Mouse (Mus musculus) liver, postnatal 0 days (tissue): Measurements from ENCODE around the gene Epn2. TPM values are rescaled to one million over a fixed set of nuclear protein-coding genes. Genes with fewer than 3 reads are reported as not detected.
A peak's percentile ranks its signal among the peaks of the same experiment; 100 is the strongest.

ENCODE experiments used
- ATAC-seq: fragments of 200-750 bp; cut with Nextera tagmentation; 2 replicates; pipeline ENCODE4 v1.8.0; 2017; ENCODE audit warnings: mild to moderate bottlenecking, moderate library complexity
- DNase-seq: peaks from one replicate; pipeline ENCODE4 v3.0.0-alpha.2; 2016
- H3K27ac ChIP-seq: fragments of 300-500 bp; sonication (generic); 2 replicates; pipeline ENCODE4 v1.5.1; 2014; ENCODE audit warnings: antibody characterized with exemption, moderate library complexity, mild to moderate bottlenecking, low read depth
- H3K27me3 ChIP-seq: fragments of 300-500 bp; sonication (generic); 2 replicates; pipeline ENCODE4 v1.6.1; 2014; ENCODE audit warnings: low read length, control low read depth, mixed read lengths; ENCODE audit not compliant: insufficient read depth
- H3K36me3 ChIP-seq: fragments of 300-500 bp; sonication (generic); replicated peaks from 2 replicates; pipeline ENCODE4 v1.6.1; 2014; ENCODE audit warnings: mild to moderate bottlenecking, control low read depth, low read length, moderate library complexity, mixed read lengths; ENCODE audit not compliant: insufficient read depth
- H3K4me1 ChIP-seq: fragments of 300-500 bp; sonication (generic); 2 replicates; pipeline ENCODE4 v1.6.1; 2014; ENCODE audit warnings: antibody characterized with exemption, mild to moderate bottlenecking, control low read depth; ENCODE audit not compliant: insufficient read depth
- H3K4me2 ChIP-seq: fragments of 300-500 bp; sonication (generic); 2 replicates; pipeline ENCODE4 v1.6.1; 2014; ENCODE audit warnings: low read depth, mild to moderate bottlenecking, low read length, moderate library complexity, mixed read lengths
- H3K4me3 ChIP-seq: fragments of 300-500 bp; sonication (generic); 2 replicates; pipeline ENCODE4 v1.5.1; 2014; ENCODE audit warnings: low read depth, low read length
- H3K9ac ChIP-seq: fragments of 300-500 bp; sonication (generic); replicated peaks from 2 replicates; pipeline ENCODE4 v1.6.1; 2014; ENCODE audit warnings: mild to moderate bottlenecking, moderate library complexity
- H3K9me3 ChIP-seq: fragments of 300-500 bp; sonication (generic); 2 replicates; pipeline ENCODE4 v1.6.1; 2016; ENCODE audit warnings: mild to moderate bottlenecking, control low read depth, low read length, mixed read lengths
- CTCF ChIP-seq: sonication (generic); IDR thresholded peaks from 2 replicates; pipeline ENCODE4 v1.5.1; 2016; ENCODE audit warnings: antibody characterized with exemption, low read depth
- EP300 ChIP-seq: IDR thresholded peaks from 2 replicates; pipeline ENCODE4 v1.6.1; 2016; ENCODE audit warnings: antibody characterized with exemption, low read depth, mild to moderate bottlenecking
- WGBS: fragments of 180-500 bp; shearing (Covaris S2); extraction: QIAGEN DNeasy Blood & Tissue Kit; methylation state at CpG from one replicate; pipeline ENCODE4 v1.1.7; 2014; ENCODE audit not compliant: insufficient replicate concordance; 5-methylcytosine and 5-hydroxymethylcytosine counted together
- polyA plus RNA-seq: library from polyadenylated mRNA; unstranded; fragments of >200 nt; fragmentation: Nextera tagmentation; extraction: Ambion mirVana; gene quantifications from 2 replicates; pipeline ENCODE4 v1.2.1, GENCODE M21; 2015

Gene Epn2
- polyA plus RNA-seq, 1 experiment from 2014 or later = 3.1 TPM

- peak overlapping the region; percentile 52 for H3K4me2 ChIP-seq
- WGBS = 13% methylated on average over 6 of the region's 6 CpGs
- peaks cover 34% of the 10 kb centered on the region for H3K27me3 ChIP-seq
- DNase-seq (no peak), ATAC-seq (no peak)
- H3K36me3 ChIP-seq = no peaks in the 10 kb centered on the region
- H3K4me3 ChIP-seq = peak overlapping the region; percentile 19; the same call in 1 of the 2 replicates
- H3K4me1 ChIP-seq = peaks cover 6% of the 10 kb centered on the region; the same call in 1 of the 2 replicates
- no peak overlapping the region for H3K9ac ChIP-seq
- H3K27ac ChIP-seq = no peak overlapping the region
- no peak for TF ChIP-seq EP300
- no peak for TF ChIP-seq CTCF
- peaks cover 9% of the 10 kb centered on the region; the same call in 1 of the 2 replicates for H3K9me3 ChIP-seq
Observed at GRCm38 (mm10) chr11:61619356-61619755, 39.9 kb upstream of the Epn2 start.

DNA sequence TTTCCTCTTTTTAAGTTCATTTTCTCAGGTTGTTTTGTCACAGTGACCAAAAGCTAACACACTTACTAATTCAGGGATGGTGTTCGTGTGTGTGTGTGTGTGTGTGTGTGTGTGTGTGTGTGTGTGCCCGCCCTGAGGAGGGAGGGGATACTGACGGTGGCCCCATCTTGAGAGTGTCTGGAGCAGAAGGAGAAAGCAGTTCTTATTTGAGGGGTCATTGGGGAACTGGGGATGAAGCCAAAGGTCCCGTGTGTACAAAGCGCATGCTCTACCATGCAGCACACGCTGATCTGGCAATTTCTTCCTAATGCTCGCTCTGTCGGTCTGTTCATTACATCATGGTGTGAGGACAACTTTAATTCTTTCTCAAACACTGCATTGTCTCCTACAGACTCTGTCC lies 39.1 kb upstream of the Epn2 start:
- TF ChIP-seq CTCF (no peak), EP300 (no peak)
- H3K4me1 ChIP-seq = peaks cover 6% of the 10 kb centered on the region; the same call in 1 of the 2 replicates
- H3K9ac ChIP-seq = no peak overlapping the region
- no peak overlapping the region for H3K27ac ChIP-seq
- H3K4me3 ChIP-seq = no peak overlapping the region
- WGBS = 76% methylated on average over 8 of the region's 8 CpGs
- no peak overlapping the region for H3K4me2 ChIP-seq
- H3K36me3 ChIP-seq = no peaks in the 10 kb centered on the region
- H3K27me3 ChIP-seq = peaks cover 34% of the 10 kb centered on the region
- ATAC-seq = no peak
- DNase-seq = no peak
- peaks cover 6% of the 10 kb centered on the region; the same call in 1 of the 2 replicates for H3K9me3 ChIP-seq

DNA sequence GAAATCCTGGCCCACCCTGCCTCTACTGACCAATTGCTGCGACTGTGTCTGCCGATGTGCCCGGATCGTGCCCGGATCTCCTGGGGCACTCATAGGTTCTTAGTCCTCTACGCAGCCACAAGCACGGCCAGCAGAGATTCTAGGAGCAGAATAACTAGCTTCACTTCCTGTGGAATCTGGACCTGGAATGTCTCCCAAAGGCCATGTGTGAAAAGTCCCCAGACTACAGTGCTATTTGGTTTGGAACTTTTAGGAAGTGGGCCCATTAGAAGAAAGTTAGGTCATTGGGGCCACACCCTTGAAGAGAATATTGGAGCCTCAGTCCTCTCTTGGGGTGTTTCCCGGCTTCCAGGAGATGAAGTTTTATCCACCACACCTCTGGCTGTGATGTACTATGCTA lies 38.6 kb upstream of the Epn2 start:
- Histone ChIP-seq H3K4me1 (peaks cover 6% of the 10 kb centered on the region; the same call in 1 of the 2 replicates), H3K9ac (no peak overlapping the region), H3K27me3 (peaks cover 34% of the 10 kb centered on the region), H3K4me2 (no peak overlapping the region), H3K27ac (no peak overlapping the region), H3K4me3 (no peak overlapping the region), H3K36me3 (no peaks in the 10 kb centered on the region), H3K9me3 (peaks cover 1% of the 10 kb centered on the region; the same call in 1 of the 2 replicates)
- ATAC-seq (no peak), DNase-seq (no peak)
- WGBS = 78% methylated on average over 8 of the region's 8 CpGs
- no peak for TF ChIP-seq CTCF
- no peak for TF ChIP-seq EP300

GRCm38 (mm10) chr11:61617293-61617975 lies 37.9 kb upstream of the Epn2 start:
- WGBS = 54% methylated on average over 7 of the region's 7 CpGs
- H3K9ac ChIP-seq = no peak overlapping the region
- H3K4me2 ChIP-seq = no peak overlapping the region
- H3K4me1 ChIP-seq = peaks cover 6% of the 10 kb centered on the region; the same call in 1 of the 2 replicates
- ATAC-seq (no peak), DNase-seq (no peak)
- no peak overlapping the region for H3K4me3 ChIP-seq
- no peak overlapping the region for H3K27ac ChIP-seq
- peaks cover 34% of the 10 kb centered on the region for H3K27me3 ChIP-seq
- H3K36me3 ChIP-seq = no peaks in the 10 kb centered on the region
- TF ChIP-seq CTCF = no peak
- TF ChIP-seq EP300 = no peak
- H3K9me3 ChIP-seq = no peaks in the 10 kb centered on the region

GRCm38 (mm10) chr11:61616523-61617292 lies 37.2 kb upstream of the Epn2 start:
- Histone ChIP-seq H3K4me2 (no peak overlapping the region), H3K9ac (no peak overlapping the region), H3K4me1 (peaks cover 6% of the 10 kb centered on the region; the same call in 1 of the 2 replicates), H3K4me3 (no peak overlapping the region), H3K27ac (no peak overlapping the region), H3K9me3 (no peaks in the 10 kb centered on the region), H3K27me3 (peaks cover 34% of the 10 kb centered on the region), H3K36me3 (no peaks in the 10 kb centered on the region)
- WGBS = 62% methylated on average over 9 of the region's 9 CpGs
- ATAC-seq = no peak
- TF ChIP-seq EP300 = no peak
- no peak for DNase-seq
